Mouse (Mus musculus) forebrain, embryonic 16.5 days (tissue): ENCODE measurements around the gene Osmr. TPM values are rescaled to one million over a fixed set of nuclear protein-coding genes. Genes with fewer than 3 reads are reported as not detected.
"Not testable (repeated sequence)": the region's sequence is repeated elsewhere in the genome, so short reads cannot be mapped to it uniquely, and the experiment has no call there.

ENCODE experiments used
- ATAC-seq: fragments of 200-750 bp; cut with Nextera tagmentation; 2 replicates; pipeline ENCODE4 v1.8.0; 2017; ENCODE audit warnings: mild to moderate bottlenecking, moderate library complexity
- H3K27ac ChIP-seq: fragments of 300-500 bp; sonication (generic); 2 replicates; pipeline ENCODE4 v1.5.1; 2014; ENCODE audit warnings: low read length, control low read depth
- H3K27me3 ChIP-seq: fragments of 300-500 bp; sonication (generic); replicated peaks from 2 replicates; pipeline ENCODE4 v1.6.1; 2014; ENCODE audit warnings: low read length; ENCODE audit not compliant: control insufficient read depth, insufficient read depth
- H3K36me3 ChIP-seq: fragments of 300-500 bp; sonication (generic); 2 replicates; pipeline ENCODE4 v1.6.1; 2014; ENCODE audit not compliant: control insufficient read depth, insufficient read depth
- H3K4me1 ChIP-seq: fragments of 300-500 bp; sonication (generic); replicated peaks from 2 replicates; pipeline ENCODE4 v1.6.1; 2014; ENCODE audit warnings: low read length; ENCODE audit not compliant: control insufficient read depth, insufficient read depth
- H3K4me2 ChIP-seq: fragments of 300-500 bp; sonication (generic); 2 replicates; pipeline ENCODE4 v1.6.1; 2014; ENCODE audit warnings: mild to moderate bottlenecking, low read length, control low read depth
- H3K4me3 ChIP-seq: fragments of 300-500 bp; sonication (generic); replicated peaks from 2 replicates; pipeline ENCODE4 v1.5.1; 2014; ENCODE audit warnings: mild to moderate bottlenecking, low read length, control low read depth
- H3K9ac ChIP-seq: fragments of 300-500 bp; sonication (generic); replicated peaks from 2 replicates; pipeline ENCODE4 v1.6.1; 2014; ENCODE audit warnings: low read depth, low read length, control low read depth
- H3K9me3 ChIP-seq: fragments of 300-500 bp; sonication (generic); 2 replicates; pipeline ENCODE4 v1.6.1; 2016; ENCODE audit warnings: low read length; ENCODE audit not compliant: control insufficient read depth
- WGBS: fragments of 180-500 bp; shearing (Covaris S2); extraction: QIAGEN DNeasy Blood & Tissue Kit; methylation state at CpG from one replicate; pipeline ENCODE4 v1.1.7; 2014; 5-methylcytosine and 5-hydroxymethylcytosine counted together
- polyA plus RNA-seq: library from polyadenylated mRNA; unstranded; fragments of >200 nt; fragmentation: Nextera tagmentation; extraction: Ambion mirVana; gene quantifications from 2 replicates; pipeline ENCODE4 v1.2.1, GENCODE M21; 2015

Osmr gene
- polyA plus RNA-seq, 1 experiment from 2014 or later: 1.2 TPM

DNA sequence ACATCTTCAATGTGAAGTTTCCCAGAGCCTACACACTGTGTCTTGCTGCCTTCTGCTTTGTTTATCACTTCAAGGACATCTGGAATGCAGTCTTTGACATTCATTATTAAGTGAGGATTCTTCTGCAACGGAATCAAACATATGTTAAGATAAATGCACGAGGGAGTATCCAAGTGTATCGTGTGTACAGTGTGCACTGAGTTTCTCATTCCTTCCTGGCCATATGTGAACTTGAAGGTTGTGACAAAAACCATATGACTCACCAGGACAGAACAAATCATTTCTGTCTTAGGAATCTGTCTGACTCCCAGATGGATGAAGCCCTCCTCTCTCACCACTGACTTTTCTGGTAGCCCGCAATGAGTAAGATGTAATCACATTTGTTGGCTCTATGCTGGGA lies 59.0 kb downstream of the Osmr start:
- no peaks in the 10 kb centered on the region for H3K9me3 ChIP-seq
- 83% methylated on average over 4 of the region's 4 CpGs for WGBS

DNA sequence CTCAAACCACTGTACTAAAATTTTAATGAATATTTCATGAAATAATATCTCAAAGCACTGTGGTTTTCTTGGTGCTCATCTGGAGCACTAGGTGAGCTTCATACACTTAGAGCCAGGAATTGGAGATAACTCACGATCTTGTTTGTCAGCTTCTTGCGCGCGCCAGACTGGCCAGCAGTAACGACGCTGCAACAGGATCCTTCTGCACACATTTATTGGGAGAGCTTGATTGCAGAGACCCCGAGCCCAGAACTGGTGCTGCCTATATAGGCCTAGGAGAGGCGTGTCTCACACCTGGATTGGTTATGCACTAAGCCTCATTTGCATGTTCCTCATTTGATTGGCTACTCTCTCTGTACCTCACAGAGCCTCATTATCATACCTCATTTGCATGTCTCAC lies 73.6 kb downstream of the Osmr start:
- not testable (repeated sequence) for H3K27ac ChIP-seq, H3K9me3 ChIP-seq, H3K9ac ChIP-seq, H3K27me3 ChIP-seq, ATAC-seq, H3K4me3 ChIP-seq, H3K4me1 ChIP-seq, H3K4me2 ChIP-seq
- H3K36me3 ChIP-seq: peaks cover 23% of the 10 kb centered on the region
- 96% methylated on average over 8 of the region's 8 CpGs for WGBS

More for the DNA sequence above, 59.0 kb downstream of the Osmr start:
- no peak for ATAC-seq
- no peak overlapping the region for H3K4me3 ChIP-seq
- no peaks in the 10 kb centered on the region for H3K27me3 ChIP-seq
- H3K27ac ChIP-seq: no peak overlapping the region
- no peak overlapping the region for H3K9ac ChIP-seq
- no peaks in the 10 kb centered on the region for H3K36me3 ChIP-seq
- no peak overlapping the region for H3K4me2 ChIP-seq
- no peaks in the 10 kb centered on the region for H3K4me1 ChIP-seq

DNA sequence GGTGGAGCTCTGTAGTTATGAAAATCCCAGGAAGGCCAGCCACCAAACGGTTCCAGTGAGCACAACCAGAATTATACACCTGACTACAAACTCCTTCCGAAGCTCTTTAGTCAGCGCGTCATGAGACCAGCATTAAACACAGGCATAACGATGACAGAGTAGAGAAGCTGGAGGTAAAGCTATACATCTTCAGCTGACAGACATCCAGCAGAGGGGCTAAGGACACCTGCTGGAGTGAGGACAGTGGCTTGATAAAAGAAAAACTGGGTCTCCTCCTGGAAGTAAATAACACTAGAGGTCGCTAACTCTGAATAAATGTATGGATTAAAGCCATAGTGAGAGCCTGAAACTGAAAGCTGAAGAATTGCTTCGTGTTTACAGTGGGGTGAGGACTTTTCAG lies 81.9 kb downstream of the Osmr start:
- H3K36me3 ChIP-seq: peaks cover 48% of the 10 kb centered on the region
- WGBS: 88% methylated on average over 7 of the region's 7 CpGs
- ATAC-seq: no peak

DNA sequence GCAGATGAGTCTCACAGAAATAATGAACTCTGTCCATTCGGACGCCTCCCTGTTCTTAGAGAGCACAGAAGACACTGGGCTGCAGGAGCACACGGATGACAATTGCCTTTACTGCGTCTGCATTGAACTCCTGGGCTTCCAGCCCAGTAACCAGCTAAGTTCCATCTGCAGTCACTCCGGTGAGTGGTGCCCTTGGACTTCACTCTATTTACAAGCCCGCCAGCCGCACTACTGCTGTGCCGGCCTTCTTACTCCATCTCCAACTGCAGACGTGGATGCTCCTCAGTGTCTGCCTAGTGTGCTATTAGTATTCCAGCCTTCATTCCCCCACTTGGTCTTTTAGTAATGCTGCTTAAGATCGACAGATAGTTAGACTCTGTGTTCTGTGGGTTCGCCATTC lies 83.1 kb downstream of the Osmr start:
- H3K27me3 ChIP-seq: no peaks in the 10 kb centered on the region
- H3K9ac ChIP-seq: no peak overlapping the region
- WGBS: 92% methylated on average over 11 of the region's 11 CpGs
- H3K9me3 ChIP-seq: no peaks in the 10 kb centered on the region
- no peaks in the 10 kb centered on the region for H3K4me1 ChIP-seq
- peaks cover 44% of the 10 kb centered on the region for H3K36me3 ChIP-seq
- H3K4me3 ChIP-seq: no peak overlapping the region
- H3K27ac ChIP-seq: no peak overlapping the region
- no peak for ATAC-seq
- H3K4me2 ChIP-seq: no peak overlapping the region

More for the DNA sequence above, 81.9 kb downstream of the Osmr start:
- no peaks in the 10 kb centered on the region for H3K27me3 ChIP-seq
- no peak overlapping the region for H3K4me3 ChIP-seq
- H3K4me2 ChIP-seq: no peak overlapping the region
- no peak overlapping the region for H3K9ac ChIP-seq
- H3K27ac ChIP-seq: no peak overlapping the region
- H3K4me1 ChIP-seq: no peaks in the 10 kb centered on the region
- H3K9me3 ChIP-seq: no peaks in the 10 kb centered on the region

DNA sequence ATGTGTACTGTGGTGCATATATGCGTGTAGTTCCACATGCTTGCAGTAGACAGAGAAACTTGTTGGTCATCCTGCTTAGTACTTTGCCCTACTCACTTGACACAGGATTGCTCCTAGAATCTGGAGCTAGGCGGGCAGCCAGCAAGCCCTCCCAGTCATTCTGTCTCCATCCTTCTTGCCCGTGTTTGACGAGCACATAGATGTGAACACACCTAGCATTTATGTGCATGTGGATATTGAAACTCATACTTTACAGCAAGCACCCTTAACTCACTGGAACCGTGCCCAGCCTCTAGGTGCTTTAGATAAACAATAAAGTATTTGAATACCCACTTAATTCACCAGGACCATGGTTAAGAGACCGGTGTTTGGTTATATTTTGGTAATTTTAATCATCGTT lies 84.8 kb downstream of the Osmr start:
- no peak overlapping the region for H3K27ac ChIP-seq
- H3K9me3 ChIP-seq: no peaks in the 10 kb centered on the region
- no peak overlapping the region for H3K9ac ChIP-seq
- ATAC-seq: no peak
- no peak overlapping the region for H3K4me3 ChIP-seq
- peaks cover 37% of the 10 kb centered on the region for H3K36me3 ChIP-seq
- no peaks in the 10 kb centered on the region for H3K4me1 ChIP-seq
- H3K4me2 ChIP-seq: no peak overlapping the region
- WGBS: 87% methylated on average over 7 of the region's 7 CpGs
- H3K27me3 ChIP-seq: no peaks in the 10 kb centered on the region

DNA sequence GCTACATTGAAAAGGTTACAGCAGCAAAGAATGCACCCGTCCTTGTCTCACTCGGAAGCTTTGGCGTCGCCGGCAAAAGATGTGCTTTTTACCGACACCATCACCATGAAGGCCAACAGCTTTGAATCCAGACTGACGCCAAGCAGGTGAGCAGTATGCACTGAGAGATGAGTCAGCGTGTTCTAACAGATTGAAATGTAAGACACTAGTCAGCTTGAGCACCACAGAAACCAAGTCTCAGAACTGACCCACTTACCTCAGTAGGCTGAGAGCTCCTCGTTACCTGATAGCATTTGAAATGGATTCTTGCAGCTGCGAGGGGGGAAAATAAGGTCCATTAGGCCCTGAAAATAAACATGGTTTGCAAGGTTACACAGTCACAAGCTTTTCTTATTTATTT lies 87.5 kb downstream of the Osmr start:
- no peak overlapping the region for H3K4me2 ChIP-seq
- H3K9me3 ChIP-seq: no peaks in the 10 kb centered on the region
- H3K9ac ChIP-seq: no peak overlapping the region
- no peaks in the 10 kb centered on the region for H3K27me3 ChIP-seq
- no peak overlapping the region for H3K4me3 ChIP-seq
- no peak overlapping the region for H3K27ac ChIP-seq
- no peak for ATAC-seq
- WGBS: 96% methylated on average over 10 of the region's 10 CpGs
- H3K36me3 ChIP-seq: peaks cover 38% of the 10 kb centered on the region
- H3K4me1 ChIP-seq: no peaks in the 10 kb centered on the region

DNA sequence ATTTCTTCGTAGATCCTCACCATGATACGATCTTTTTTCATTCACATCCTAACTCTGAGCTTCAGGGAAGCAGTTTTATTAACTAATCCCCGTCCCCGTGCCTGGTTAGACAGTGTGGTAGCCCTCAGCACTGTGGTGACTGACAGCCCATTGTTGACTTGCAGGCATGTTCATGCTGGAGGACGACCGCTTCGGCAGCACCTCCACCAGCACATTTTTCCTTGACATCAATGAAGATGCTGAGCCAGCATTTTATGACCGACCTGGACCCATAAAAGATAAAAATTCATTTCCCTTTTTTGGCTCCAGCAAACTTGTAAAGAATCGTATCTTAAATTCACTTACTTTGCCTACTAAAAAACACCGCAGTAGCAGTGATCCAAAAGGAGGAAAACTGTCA lies 88.6 kb downstream of the Osmr start:
- no peak for ATAC-seq
- peaks cover 34% of the 10 kb centered on the region for H3K36me3 ChIP-seq
- 94% methylated on average over 10 of the region's 10 CpGs for WGBS
- H3K4me2 ChIP-seq: no peak overlapping the region
- no peak overlapping the region for H3K4me3 ChIP-seq
- no peak overlapping the region for H3K9ac ChIP-seq
- no peaks in the 10 kb centered on the region for H3K9me3 ChIP-seq
- H3K27ac ChIP-seq: no peak overlapping the region
- no peaks in the 10 kb centered on the region for H3K27me3 ChIP-seq
- H3K4me1 ChIP-seq: no peaks in the 10 kb centered on the region

DNA sequence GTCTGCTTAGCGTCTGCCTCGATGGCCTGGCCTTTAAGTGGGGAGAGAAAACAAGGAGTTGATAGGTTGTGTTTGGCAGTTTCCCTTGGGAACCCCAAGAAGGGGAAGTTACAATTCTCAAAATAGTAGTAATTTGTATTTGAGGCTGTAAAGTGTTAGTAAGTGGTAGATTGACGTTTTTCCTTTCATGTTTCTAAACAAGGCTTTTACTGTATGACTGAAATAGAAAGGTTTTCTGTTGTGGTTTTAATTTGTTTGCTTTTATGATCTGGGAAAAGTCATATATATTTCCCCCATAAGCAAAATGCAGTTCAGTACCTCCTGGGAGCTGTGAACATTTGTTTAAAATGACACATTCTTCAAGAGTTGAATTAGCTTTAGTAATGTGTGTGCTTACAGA lies 102.5 kb downstream of the Osmr start:
- H3K4me3 ChIP-seq: no peak overlapping the region
- H3K9ac ChIP-seq: no peak overlapping the region
- no peaks in the 10 kb centered on the region for H3K27me3 ChIP-seq
- no peaks in the 10 kb centered on the region for H3K9me3 ChIP-seq
- 88% methylated on average over 3 of the region's 3 CpGs for WGBS
- ATAC-seq: no peak
- H3K4me2 ChIP-seq: no peak overlapping the region
- H3K36me3 ChIP-seq: peaks cover 30% of the 10 kb centered on the region
- no peaks in the 10 kb centered on the region for H3K4me1 ChIP-seq
- H3K27ac ChIP-seq: no peak overlapping the region

Other genes with a start within 250 kb of the Osmr start
- 61.6 and 67.3 TPM in 2 replicates for gene Rictor, start 166.6 kb downstream of the Osmr start, polyA plus RNA-seq
- 7.4 and 9.2 TPM in 2 replicates for gene Lifr, start 215.6 kb upstream of the Osmr start, polyA plus RNA-seq